Mouse (Mus musculus) liver, embryonic 14.5 days (tissue): Measurements from ENCODE around the gene Osbpl6. TPM values are rescaled to one million over a fixed set of nuclear protein-coding genes. Genes with fewer than 3 reads are reported as not detected.

Experiments used
- ATAC-seq: fragments of 200-750 bp; cut with Nextera tagmentation; 2 replicates; pipeline ENCODE4 v1.8.0; 2017; ENCODE audit warnings: moderate number of reproducible peaks, mild to moderate bottlenecking, moderate library complexity; ENCODE audit not compliant: insufficient read depth
- DNase-seq, 3 experiments: peaks; one replicate each; pipeline ENCODE4 v3.0.0-alpha.2; 2012 to 2013; ENCODE audit warnings: low read depth in 3 of 3, low spot score in 3 of 3
- H3K27ac ChIP-seq: fragments of 300-500 bp; sonication (generic); 2 replicates; pipeline ENCODE4 v1.5.1; 2014; ENCODE audit warnings: moderate library complexity, mild to moderate bottlenecking, control low read depth, inconsistent platforms
- H3K27me3 ChIP-seq: fragments of 300-500 bp; sonication (generic); 2 replicates; pipeline ENCODE4 v1.6.1; 2014; ENCODE audit warnings: mild to moderate bottlenecking, low read length, moderate library complexity; ENCODE audit not compliant: control insufficient read depth, insufficient read depth
- H3K36me3 ChIP-seq: fragments of 300-500 bp; sonication (generic); replicated peaks from 2 replicates; pipeline ENCODE4 v1.6.1; 2014; ENCODE audit warnings: low read depth; ENCODE audit not compliant: control insufficient read depth, insufficient read depth
- H3K4me1 ChIP-seq, 2 experiments: fragments of 200-500 bp in 1 of 2; fragments of 300-500 bp in 1 of 2; sonication (generic) in 1 of 2; replicated peaks; 2 replicates each; pipeline ENCODE4 v1.6.1; 2012 to 2014; ENCODE audit warnings: antibody characterized with exemption in 1 of 2, inconsistent platforms in 1 of 2, low read length in 1 of 2; ENCODE audit not compliant: control insufficient read depth in 2 of 2, insufficient read depth in 2 of 2
- H3K4me2 ChIP-seq: fragments of 300-500 bp; sonication (generic); 2 replicates; pipeline ENCODE4 v1.6.1; 2014; ENCODE audit warnings: low read depth, mild to moderate bottlenecking, control low read depth, moderate library complexity
- H3K4me3 ChIP-seq, 2 experiments: fragments of 200-500 bp in 1 of 2; fragments of 300-500 bp in 1 of 2; sonication (generic) in 1 of 2; 2 replicates each; pipeline ENCODE4 v1.5.1; 2012 to 2014; ENCODE audit warnings: low read depth in 2 of 2, low read length in 2 of 2, mild to moderate bottlenecking in 2 of 2, control low read depth in 1 of 2, inconsistent platforms in 1 of 2, moderate library complexity in 1 of 2; ENCODE audit not compliant: insufficient read depth in 1 of 2
- H3K9ac ChIP-seq: fragments of 300-500 bp; sonication (generic); replicated peaks from 2 replicates; pipeline ENCODE4 v1.6.1; 2014; ENCODE audit warnings: mild to moderate bottlenecking, control low read depth, moderate library complexity
- H3K9me3 ChIP-seq: fragments of 300-500 bp; sonication (generic); 2 replicates; pipeline ENCODE4 v1.6.1; 2016; ENCODE audit warnings: low read length, mixed read lengths; ENCODE audit not compliant: control insufficient read depth
- CTCF ChIP-seq: IDR thresholded peaks from 2 replicates; pipeline ENCODE4 v1.5.1; 2016; ENCODE audit warnings: antibody characterized with exemption, low read depth, control low read depth
- EP300 ChIP-seq: IDR thresholded peaks from 2 replicates; pipeline ENCODE4 v1.6.1; 2016; ENCODE audit warnings: antibody characterized with exemption, low read depth
- WGBS: fragments of 180-500 bp; shearing (Covaris S2); extraction: QIAGEN DNeasy Blood & Tissue Kit; methylation state at CpG from one replicate; pipeline ENCODE4 v1.1.7; 2014; ENCODE audit not compliant: insufficient replicate concordance; 5-methylcytosine and 5-hydroxymethylcytosine counted together
- polyA plus RNA-seq, 2 experiments: library from polyadenylated mRNA; depleted of rRNA in 1 of 2; stranded (reverse) in 1 of 2; unstranded in 1 of 2; fragments of >200 nt; fragmentation: Nextera tagmentation in 1 of 2; extraction: Ambion mirVana in 1 of 2; gene quantifications; 2 replicates each; pipeline versions ENCODE4 v1.2.1 to v1.2.3; 2012 to 2014

Gene Osbpl6
- polyA plus RNA-seq, 2 experiments: 0.17 to 0.20 TPM

- H3K36me3 ChIP-seq: no peaks in the 10 kb centered on the region
- WGBS: 60% methylated on average over 8 of the region's 8 CpGs
- H3K27ac ChIP-seq: no peak overlapping the region
- no peak for ATAC-seq
- H3K27me3 ChIP-seq: no peaks in the 10 kb centered on the region
- no peak for DNase-seq
- H3K4me2 ChIP-seq: no peak overlapping the region
- H3K4me3 ChIP-seq: no peak overlapping the region
- H3K9me3 ChIP-seq: no peaks in the 10 kb centered on the region
- TF ChIP-seq CTCF (no peak), EP300 (no peak)
- no peak overlapping the region for H3K9ac ChIP-seq
- peaks cover 0 to 2% of the 10 kb centered on the region in 2 experiments; a peak in 1 of 4 replicates for H3K4me1 ChIP-seq
Measured at GRCm38 (mm10) chr2:76545539-76545938, 139.2 kb downstream of the Osbpl6 start.

- ATAC-seq: no peak
- Histone ChIP-seq H3K27me3 (no peaks in the 10 kb centered on the region), H3K36me3 (no peaks in the 10 kb centered on the region), H3K4me2 (no peak overlapping the region), H3K4me1 (no peaks in the 10 kb centered on the region), H3K27ac (no peak overlapping the region), H3K9ac (no peak overlapping the region), H3K4me3 (no peak overlapping the region), H3K9me3 (no peaks in the 10 kb centered on the region)
- no peak for DNase-seq
- no peak for TF ChIP-seq CTCF
- TF ChIP-seq EP300: no peak
- WGBS: 71% methylated on average over 10 of the region's 10 CpGs
Measured at GRCm38 (mm10) chr2:76548171-76548570, 141.9 kb downstream of the Osbpl6 start.

GRCm38 (mm10) chr2:76548836-76549235 lies 142.5 kb downstream of the Osbpl6 start:
- no peak for TF ChIP-seq EP300
- no peak for TF ChIP-seq CTCF
- H3K27me3 ChIP-seq: no peaks in the 10 kb centered on the region
- WGBS: 61% methylated on average over 7 of the region's 7 CpGs
- H3K9ac ChIP-seq: no peak overlapping the region
- H3K4me1 ChIP-seq: no peaks in the 10 kb centered on the region
- no peak overlapping the region for H3K4me3 ChIP-seq
- H3K4me2 ChIP-seq: no peak overlapping the region
- no peaks in the 10 kb centered on the region for H3K9me3 ChIP-seq
- no peak overlapping the region for H3K27ac ChIP-seq
- no peaks in the 10 kb centered on the region for H3K36me3 ChIP-seq
- DNase-seq (no peak), ATAC-seq (no peak)

- TF ChIP-seq CTCF (no peak), EP300 (no peak)
- no peaks in the 10 kb centered on the region for H3K9me3 ChIP-seq
- whole genome bisulfite sequencing: 77% methylated on average over 12 of the region's 12 CpGs
- no peaks in the 10 kb centered on the region for H3K4me1 ChIP-seq
- no peaks in the 10 kb centered on the region for H3K27me3 ChIP-seq
- H3K9ac ChIP-seq: no peak overlapping the region
- no peak overlapping the region for H3K27ac ChIP-seq
- H3K4me3 ChIP-seq: no peak overlapping the region
- no peak for DNase-seq
- ATAC-seq: no peak
- no peak overlapping the region for H3K4me2 ChIP-seq
- no peaks in the 10 kb centered on the region for H3K36me3 ChIP-seq
Measured at GRCm38 (mm10) chr2:76549316-76549715, 143.0 kb downstream of the Osbpl6 start.

GRCm38 (mm10) chr2:76555852-76556558 lies 149.7 kb downstream of the Osbpl6 start:
- DNase-seq: no peak
- Histone ChIP-seq H3K36me3 (no peaks in the 10 kb centered on the region), H3K4me2 (no peak overlapping the region), H3K9me3 (no peaks in the 10 kb centered on the region), H3K27me3 (no peaks in the 10 kb centered on the region), H3K4me1 (no peaks in the 10 kb centered on the region), H3K4me3 (no peak overlapping the region), H3K27ac (no peak overlapping the region), H3K9ac (no peak overlapping the region)
- 71% methylated on average over 11 of the region's 11 CpGs for WGBS
- ATAC-seq: no peak
- TF ChIP-seq CTCF: no peak
